Mouse (Mus musculus): ENCODE data around the gene Tirap. TPM values are rescaled to one million over a fixed set of nuclear protein-coding genes. Genes with fewer than 3 reads are reported as not detected.

The Tirap gene
- polyA plus RNA-seq (2015; fragmentation: Nextera tagmentation; extraction: Ambion mirVana), result 2.9 and 3.1 TPM in 2 replicates

- DNase-seq (ENCODE audit: low spot score), result peak; percentile 68
Observed at GRCm38 (mm10) chr9:35199772-35200471, at the start of gene Tirap, which contains the start of gene Srpr. Tirap (minus strand) TSS chr9:35200291. Srpr (plus strand) TSS chr9:35200175.

DNA sequence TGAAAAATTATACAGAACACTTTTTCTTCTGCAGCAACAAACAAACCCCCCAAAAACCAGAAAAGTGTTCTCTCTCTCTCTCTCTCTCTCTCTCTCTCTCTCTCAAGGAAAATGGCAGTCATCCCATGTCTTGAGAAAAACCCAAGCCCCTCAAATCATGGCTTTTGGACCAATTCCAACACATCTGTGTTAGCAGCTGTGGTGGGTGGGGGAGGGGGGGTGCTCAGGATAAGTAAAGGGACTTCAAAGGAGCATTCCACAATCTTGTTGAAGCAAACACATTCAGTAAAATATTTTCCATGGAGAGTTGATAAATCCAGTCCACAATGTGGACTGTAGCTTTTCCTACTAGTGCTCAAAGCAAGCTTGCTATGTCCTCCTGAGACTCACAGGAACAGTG, 49.4 kb upstream of the Tirap start:
- DNase-seq (ENCODE audit: low spot score), result no peak

GRCm38 (mm10) chr9:35247405-35247804, 47.3 kb upstream of the Tirap start:
- no peak for DNase-seq (ENCODE audit: low spot score)

- no peak for DNase-seq (ENCODE audit: low spot score)
Observed at GRCm38 (mm10) chr9:35239734-35240133, 39.6 kb upstream of the Tirap start.

DNA sequence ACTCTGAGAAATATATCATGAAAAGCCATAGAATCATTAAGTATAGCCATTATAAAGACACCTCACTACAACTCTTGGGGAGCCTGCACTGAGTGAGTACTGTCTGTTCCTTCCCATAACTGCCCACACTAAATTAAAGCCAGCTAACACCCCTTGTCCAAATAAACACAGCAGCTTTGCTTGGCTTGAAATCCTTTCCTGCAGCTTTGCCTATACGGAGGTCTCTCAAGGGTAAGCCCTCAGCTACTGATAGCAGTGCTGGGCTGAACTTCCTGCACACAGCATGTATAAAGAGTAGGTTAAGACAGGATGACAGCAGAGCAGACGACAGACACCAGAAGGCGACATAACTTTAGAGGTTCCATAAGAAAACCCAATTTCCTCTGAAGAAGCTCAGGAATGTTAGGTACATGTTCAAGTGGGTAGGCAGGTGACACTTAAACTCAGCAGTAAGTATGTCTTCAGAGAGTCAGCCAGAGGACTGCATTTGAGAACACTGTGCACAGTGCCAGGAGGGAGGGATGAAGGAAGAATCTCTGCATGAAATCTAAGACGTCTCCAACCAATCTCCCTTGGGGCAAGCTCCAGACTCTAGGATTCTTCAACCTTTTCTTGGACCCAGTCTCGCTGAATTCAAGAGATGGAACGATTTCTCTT, 39.0 kb upstream of the Tirap start:
- DNase-seq (ENCODE audit: low spot score), result no peak

DNA sequence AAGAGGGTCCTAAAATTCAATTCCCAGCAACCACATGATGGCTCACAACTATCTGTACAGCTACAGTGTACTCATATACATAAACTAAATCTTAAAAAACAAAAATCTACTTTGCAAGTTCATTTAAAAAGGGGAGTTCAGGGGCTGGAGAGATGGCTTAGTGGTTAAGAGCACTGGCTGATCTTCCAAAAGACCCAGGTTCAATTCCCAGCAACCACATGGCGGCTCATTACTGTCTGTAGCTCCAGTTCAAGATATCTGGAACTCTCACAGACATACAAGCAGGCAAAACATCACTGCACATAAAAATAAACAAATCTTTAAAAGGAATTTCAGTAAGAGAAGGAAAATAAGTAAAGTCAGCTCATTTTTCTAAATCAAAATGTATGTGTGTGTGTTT, 38.3 kb upstream of the Tirap start:
- no peak for DNase-seq (ENCODE audit: low spot score)

GRCm38 (mm10) chr9:35235996-35236395, 35.9 kb upstream of the Tirap start:
- no peak for DNase-seq (ENCODE audit: low spot score)

DNA sequence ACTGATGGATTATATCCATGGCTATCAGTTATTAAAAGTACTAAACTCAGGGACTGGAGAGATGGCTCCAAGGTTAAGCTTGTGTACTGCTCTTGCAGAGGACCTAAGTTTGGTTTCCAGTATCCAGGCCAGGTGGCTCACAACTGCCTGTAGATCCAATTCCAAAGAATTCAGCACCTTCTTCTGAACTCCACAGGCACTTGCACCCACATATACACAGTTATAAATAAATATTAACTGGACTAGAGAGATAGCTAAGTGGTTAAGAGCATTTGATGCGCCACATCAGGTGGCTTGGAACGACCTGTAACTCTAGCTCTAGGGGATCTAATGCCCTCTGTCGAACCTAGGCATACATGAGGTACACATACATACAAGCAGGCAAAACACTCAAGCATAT, 28.6 kb upstream of the Tirap start:
- DNase-seq (ENCODE audit: low spot score), result no peak

DNA sequence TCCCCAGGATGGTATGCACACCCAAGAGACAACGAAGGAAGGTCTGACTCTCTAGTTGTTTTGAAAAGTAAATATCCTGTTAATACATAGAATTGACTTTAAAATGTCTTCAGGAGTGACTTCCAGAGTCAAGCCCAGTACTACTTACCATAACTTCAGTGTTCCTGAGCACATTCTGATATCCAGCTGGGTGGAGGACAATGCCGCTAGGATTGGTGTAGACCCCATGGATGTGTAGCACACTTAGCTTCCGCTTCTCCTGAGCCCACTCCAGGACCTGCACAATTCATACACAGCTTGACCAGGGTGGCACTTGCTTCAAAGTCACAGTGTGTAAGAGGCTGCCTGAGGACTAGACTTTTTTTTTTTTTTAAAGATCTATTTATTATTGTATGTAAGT, 23.4 kb upstream of the Tirap start:
- no peak for DNase-seq (ENCODE audit: low spot score)

GRCm38 (mm10) chr9:35217963-35218362, 17.9 kb upstream of the Tirap start:
- no peak for DNase-seq (ENCODE audit: low spot score)

GRCm38 (mm10) chr9:35211573-35212511, 11.8 kb upstream of the Tirap start:
- no peak for DNase-seq (ENCODE audit: low spot score)

- peak; percentile 100 for DNase-seq (ENCODE audit: low spot score)
Observed at GRCm38 (mm10) chr9:35210542-35211474, 10.7 kb upstream of the Tirap start, which contains the start of gene Foxred1. Foxred1 (minus strand) TSS chr9:35211055.

GRCm38 (mm10) chr9:35204421-35204820, 4.3 kb upstream of the Tirap start:
- no peak for DNase-seq (ENCODE audit: low spot score)

DNA sequence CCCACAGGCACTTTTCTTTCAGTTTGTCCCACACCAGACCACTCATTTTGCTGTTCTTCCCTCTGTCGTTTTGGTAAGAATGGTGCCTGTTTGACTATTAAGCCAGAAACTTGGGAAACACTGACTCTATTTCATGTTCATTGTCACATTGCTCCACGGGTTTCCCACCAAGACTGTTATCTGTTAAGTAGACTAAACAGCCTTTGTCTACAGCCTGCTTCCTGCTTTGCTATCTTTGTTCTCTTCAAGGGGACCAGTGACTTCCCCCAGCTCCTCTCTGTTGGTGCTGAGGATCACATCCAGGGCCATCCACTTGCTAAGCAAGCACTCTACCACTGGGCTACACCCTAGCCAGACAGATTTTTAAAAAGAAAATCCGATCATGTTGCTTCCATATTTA, 3.4 kb upstream of the Tirap start:
- DNase-seq (ENCODE audit: low spot score), result no peak

GRCm38 (mm10) chr9:35200529-35201060, 504 bp upstream of the Tirap start:
- DNase-seq (ENCODE audit: low spot score), result no peak

GRCm38 (mm10) chr9:35198945-35199771, 933 bp downstream of the Tirap start:
- no peak for DNase-seq (ENCODE audit: low spot score)

GRCm38 (mm10) chr9:35198351-35198750, 1.7 kb downstream of the Tirap start:
- DNase-seq (ENCODE audit: low spot score), result no peak

DNA sequence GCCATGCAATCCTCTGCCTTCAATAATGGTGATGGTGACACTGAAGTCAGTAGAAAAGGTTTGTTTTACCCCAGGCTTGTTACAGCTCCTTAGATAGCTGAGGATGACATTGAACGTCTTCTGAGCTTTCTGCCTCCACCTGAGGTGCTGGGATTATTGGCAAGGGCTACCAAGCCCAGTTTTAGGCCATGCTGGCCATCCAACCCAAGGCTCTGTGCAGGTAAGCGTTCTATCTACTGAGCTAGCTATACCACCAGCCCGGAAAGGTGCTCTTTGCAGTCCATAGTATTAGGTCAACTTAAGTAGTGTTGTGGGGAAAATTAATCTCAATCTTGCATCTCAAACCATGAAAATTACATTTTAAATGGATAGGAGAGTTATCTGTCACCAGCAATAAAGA, 2.5 kb downstream of the Tirap start:
- no peak for DNase-seq (ENCODE audit: low spot score)

DNA sequence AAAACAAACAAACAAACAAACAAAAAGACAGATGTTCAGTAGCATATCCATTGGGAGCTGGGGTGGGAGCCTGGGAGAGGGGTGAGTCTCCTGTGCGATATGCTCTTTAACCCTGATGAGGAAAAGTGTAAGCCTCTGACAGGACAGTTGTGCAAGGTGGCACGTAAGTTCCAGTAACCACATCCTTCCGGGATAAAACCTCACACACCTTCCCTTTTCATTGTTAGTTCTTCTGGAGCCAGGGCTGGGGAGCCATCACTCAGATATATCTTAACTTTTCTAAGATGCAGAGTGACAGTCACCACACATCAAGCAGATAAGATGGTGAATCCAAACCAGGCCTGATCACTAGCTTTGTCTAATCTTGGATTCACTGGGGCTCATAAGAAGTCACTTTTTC, 6.0 kb downstream of the Tirap start:
- peak; percentile 24 for DNase-seq (ENCODE audit: low spot score)

Data from thymus, postnatal 0 days (tissue).